10 mouse cellular contexts compared by ENCODE assay signal in the genomic region with DNA sequence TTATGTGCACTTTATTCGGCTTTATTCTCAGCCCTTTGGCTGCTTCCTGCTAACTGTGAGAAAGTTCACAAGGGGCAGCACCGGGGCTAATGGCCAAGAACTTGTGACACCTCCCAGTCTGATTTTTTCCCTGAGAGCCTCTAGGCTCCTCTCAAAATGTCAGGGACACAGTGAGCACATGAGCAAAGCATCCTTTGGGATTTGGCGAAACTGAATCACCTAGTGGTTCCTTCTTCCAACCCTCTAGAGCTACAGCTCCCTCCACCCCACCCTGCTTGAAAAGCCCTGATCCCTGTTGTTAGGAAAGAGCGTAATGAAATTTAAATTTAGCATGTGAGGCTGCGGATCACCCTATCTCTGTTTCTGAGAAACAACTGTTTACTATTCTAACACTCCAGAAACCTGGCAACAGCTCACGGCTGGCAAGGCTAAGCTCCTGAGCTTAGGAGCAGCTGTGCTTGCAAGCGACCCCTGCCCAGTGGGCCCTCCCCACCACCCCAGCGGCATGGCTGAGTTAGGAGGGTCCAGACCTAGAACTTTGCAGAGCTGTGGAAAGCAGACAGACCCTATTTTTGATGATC. TPM values are rescaled to one million over a fixed set of nuclear protein-coding genes. Genes with fewer than 3 reads are reported as not detected.
DNase-seq lines count a peak whose midpoint lies in the region; ATAC-seq and TF ChIP-seq lines count a peak whose summit lies in the region.
"Had no signal": no experiment of that assay in that cellular context is flagged by ENCODE, and none has a peak within 500 bp of the region (broad histone marks: within the 10 kb centered on the region; RNA-seq: fewer than 3 reads in every experiment).

No protein-coding gene starts in this region.

- no peaks in the 10 kb centered on the region for H3K27me3 ChIP-seq in kidney, adult 2 months (replicated peaks; ENCODE audit: control insufficient read depth, insufficient read depth, low read length)
- no peaks in the 10 kb centered on the region for H3K27me3 ChIP-seq in kidney, embryonic 14.5 days (ENCODE audit: control insufficient read depth, insufficient read depth, low read length)
- no peaks in the 10 kb centered on the region for H3K27me3 ChIP-seq in limb, embryonic 13.5 days

- H3K36me3 ChIP-seq in kidney, adult 2 months (ENCODE audit: control insufficient read depth, insufficient read depth, low read length): no peaks in the 10 kb centered on the region
- no peaks in the 10 kb centered on the region for H3K36me3 ChIP-seq in kidney, embryonic 14.5 days (ENCODE audit: control insufficient read depth, insufficient read depth, low read length)
- H3K36me3 ChIP-seq in limb, embryonic 13.5 days: no peaks in the 10 kb centered on the region

- H3K4me3 ChIP-seq in kidney, adult 2 months (ENCODE audit: insufficient read depth, low read depth, low read length): no peak overlapping the region
- no peak overlapping the region for H3K4me3 ChIP-seq in kidney, embryonic 14.5 days (ENCODE audit: low read length)
- H3K4me3 ChIP-seq in limb, embryonic 13.5 days: no peak overlapping the region

- peak; percentile 24 for DNase-seq in kidney, adult 2 months
- peak; percentile 48 for DNase-seq in adrenal gland, postnatal 25 days
- DNase-seq in heart, adult 8-10 months (ENCODE audit: low spot score): peak; percentile 62
- no peak for DNase-seq in layer of hippocampus, adult 11-12 months (ENCODE audit: low spot score)
- no peak for DNase-seq in right cerebral cortex, postnatal 10 days (ENCODE audit: low spot score in 2 of 2)
- DNase-seq: cerebellum, adult 11-12 months had no signal

- TF ChIP-seq POLR2A in kidney, adult 2 months (IDR thresholded peaks at IDR 0.05; ENCODE audit: low read depth, low read length): no peak

- no peaks in the 10 kb centered on the region for H3K9me3 ChIP-seq in kidney, embryonic 14.5 days (ENCODE audit: control insufficient read depth, low read length)
- H3K9me3 ChIP-seq in limb, embryonic 13.5 days: no peaks in the 10 kb centered on the region

- no peak for ATAC-seq in kidney, embryonic 14.5 days (ENCODE audit: low FRiP score, low TSS enrichment)
- ATAC-seq in limb, embryonic 13.5 days (ENCODE audit: low FRiP score, low read depth): peak; percentile 78
- ATAC-seq in monocyte, adult 5-6 weeks (replicated peaks; ENCODE audit: insufficient number of reproducible peaks, low FRiP score, low TSS enrichment, poor library complexity, severe bottlenecking): no peak

- H3K9ac ChIP-seq in kidney, embryonic 14.5 days (ENCODE audit: low read depth, low read length): no peak overlapping the region
- no peak overlapping the region for H3K9ac ChIP-seq in limb, embryonic 13.5 days

- no peak overlapping the region for H3K4me2 ChIP-seq in kidney, embryonic 14.5 days (replicated peaks; ENCODE audit: low read depth, low read length)
- no peak overlapping the region for H3K4me2 ChIP-seq in limb, embryonic 13.5 days (replicated peaks)

- 48% methylated on average over 8 of the region's 8 CpGs for WGBS in kidney, adult 2 months
- WGBS in kidney, embryonic 14.5 days: 52% methylated on average over 8 of the region's 8 CpGs
- 50% methylated on average over 8 of the region's 8 CpGs for whole genome bisulfite sequencing in limb, embryonic 13.5 days

- H3K27ac ChIP-seq in kidney, adult 2 months (ENCODE audit: insufficient read depth, low read depth, low read length): no peak overlapping the region
- no peak overlapping the region for H3K27ac ChIP-seq in kidney, embryonic 14.5 days (ENCODE audit: low read depth, low read length)
- H3K27ac ChIP-seq in limb, embryonic 13.5 days: no peak overlapping the region
- H3K27ac ChIP-seq: macrophage had no signal

- no peak for TF ChIP-seq CTCF in kidney, adult 2 months (conservative IDR thresholded peaks at IDR 0.05; ENCODE audit: insufficient read depth, insufficient read length, low read depth, low read length)

- H3K4me1 ChIP-seq in kidney, adult 2 months (ENCODE audit: control insufficient read depth, insufficient read depth, low read length): no peaks in the 10 kb centered on the region
- H3K4me1 ChIP-seq in kidney, embryonic 14.5 days (ENCODE audit: control insufficient read depth, insufficient read depth, low read length): no peaks in the 10 kb centered on the region
- H3K4me1 ChIP-seq in limb, embryonic 13.5 days: no peaks in the 10 kb centered on the region; the same call in 1 of the 2 replicates

RNA-seq across cellular contexts. Expression of gene Heatr1, which starts 25.7 kb away (rescaled TPM):
- polyA plus RNA-seq in kidney, adult 2 months (2012; rRNA removed): 16.0 and 19.5 TPM in 2 replicates
- 23.6 and 37.2 TPM in 2 replicates for polyA plus RNA-seq in kidney, embryonic 14.5 days (2014; fragmentation: Nextera tagmentation; extraction: Ambion mirVana)
- total RNA-seq in adrenal gland, postnatal 25 days (2021): 30.5 and 40.0 TPM in 2 replicates
- total RNA-seq in heart, adult 8-10 months (2022): 10 to 100 TPM; 13.0 to 18.1 (median 15.9) TPM
- polyA plus RNA-seq in limb, embryonic 13.5 days (2015; fragmentation: Nextera tagmentation; extraction: Ambion mirVana): 16.1 and 19.0 TPM in 2 replicates
- 42.5 to 69.4 TPM (median 42.8 TPM) in 3 replicates for total RNA-seq in monocyte, adult 5-6 weeks (2017)

RNA-seq across cellular contexts. Expression of gene Actn2, which starts 28.6 kb away (rescaled TPM):
- 2.3 and 25.0 TPM in 2 replicates for polyA plus RNA-seq in kidney, adult 2 months (2012; rRNA removed)
- 0.64 and 1.7 TPM in 2 replicates for polyA plus RNA-seq in kidney, embryonic 14.5 days (2014; fragmentation: Nextera tagmentation; extraction: Ambion mirVana)
- 0.24 TPM in 1 of 2 replicates, not detected in the other for total RNA-seq in adrenal gland, postnatal 25 days (2021)
- total RNA-seq in heart, adult 8-10 months (2022): 1,000 to 10,000 TPM; 1,621 to 2,329 (median 1,848) TPM
- 161 and 166 TPM in 2 replicates for polyA plus RNA-seq in limb, embryonic 13.5 days (2015; fragmentation: Nextera tagmentation; extraction: Ambion mirVana)
- total RNA-seq in monocyte, adult 5-6 weeks (2017): 0.19 TPM in 1 of 3 replicates, not detected in the others
- polyA plus RNA-seq: macrophage had no signal

Comparison
In these comparisons a context has a peak if more than half of its experiments do, and no peak if none do; other contexts are left out.
1. DNase-seq: peak in kidney, adult 2 months (single experiment), adrenal gland, postnatal 25 days (single experiment) and heart, adult 8-10 months (single experiment); none in layer of hippocampus, adult 11-12 months (single experiment) and right cerebral cortex, postnatal 10 days (0 of 2).
2. RNA of gene Actn2, which starts 28.6 kb away (total RNA-seq): 1,621 to 2,329 TPM in heart, adult 8-10 months; 0.24 TPM in adrenal gland, postnatal 25 days and 0.19 TPM in monocyte, adult 5-6 weeks; every median in the first group is over 1,000 times any median in the second.